Mouse (Mus musculus): Measurements from ENCODE around the gene Gpi1.
"Not testable (repeated sequence)": the region's sequence is repeated elsewhere in the genome, so short reads cannot be mapped to it uniquely, and the experiment has no call there.

The Gpi1 gene

DNA sequence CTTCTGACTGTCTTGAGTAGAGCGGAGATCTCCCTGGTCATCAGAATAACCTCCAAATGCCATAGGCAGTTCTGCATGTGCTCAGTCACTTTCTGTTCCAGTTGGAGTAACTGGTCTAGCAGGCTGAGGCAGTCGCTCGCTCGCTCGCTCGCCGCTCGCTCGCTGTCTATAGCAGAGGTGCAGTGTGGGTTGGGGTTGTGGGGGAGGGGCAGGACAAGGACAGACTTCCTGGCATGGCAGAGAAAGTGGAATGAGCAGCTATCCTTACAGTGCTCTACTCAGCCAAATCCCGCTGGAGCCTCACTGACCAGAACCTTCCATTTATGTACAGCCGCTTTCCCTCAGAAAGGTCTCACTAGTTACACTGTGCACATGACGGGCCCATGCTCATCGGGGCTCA, 46.8 kb downstream of the Gpi1 start:
- DNase-seq (ENCODE audit: low spot score) = no peak

DNA sequence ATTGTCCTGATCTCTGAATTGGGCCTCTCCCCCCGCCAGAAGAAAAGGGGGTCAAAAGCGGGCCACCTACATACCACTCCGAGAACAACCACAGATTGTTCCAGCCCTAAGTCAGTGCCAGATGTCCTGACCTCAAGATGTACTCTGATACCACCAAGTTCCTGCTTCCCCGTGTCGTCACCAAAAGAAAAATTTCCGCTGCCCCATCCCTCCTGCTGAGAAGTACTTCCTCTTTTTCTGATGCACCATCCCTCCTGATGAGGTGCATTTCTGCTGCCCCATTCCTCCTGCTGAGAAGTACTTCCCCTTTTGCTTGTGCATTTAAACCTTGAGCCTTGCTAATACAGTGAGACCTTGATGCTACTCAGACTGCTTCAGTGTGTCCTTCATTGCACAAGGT, 53.9 kb downstream of the Gpi1 start:
- not testable (repeated sequence) for DNase-seq (ENCODE audit: low spot score)

DNA sequence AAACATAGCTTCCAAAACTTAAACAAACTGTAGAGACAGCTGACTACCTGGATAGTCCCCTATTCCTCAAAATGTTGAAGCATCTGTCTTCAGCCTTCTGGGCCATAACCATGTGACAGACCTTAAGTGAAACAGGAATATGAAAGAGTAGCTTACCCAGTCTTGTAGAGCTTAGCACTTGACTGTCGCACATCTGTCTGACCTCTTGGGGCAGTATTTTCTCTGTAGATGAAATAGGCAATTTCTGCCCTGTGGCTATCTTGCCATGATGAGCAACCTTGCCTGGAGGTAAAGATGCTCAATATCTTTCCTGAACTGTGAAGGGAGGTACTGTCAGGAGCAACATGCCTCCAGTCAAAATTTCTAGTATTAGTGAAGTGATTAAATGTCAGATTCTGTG, 57.9 kb downstream of the Gpi1 start:
- no peak for DNase-seq (ENCODE audit: low spot score)

DNA sequence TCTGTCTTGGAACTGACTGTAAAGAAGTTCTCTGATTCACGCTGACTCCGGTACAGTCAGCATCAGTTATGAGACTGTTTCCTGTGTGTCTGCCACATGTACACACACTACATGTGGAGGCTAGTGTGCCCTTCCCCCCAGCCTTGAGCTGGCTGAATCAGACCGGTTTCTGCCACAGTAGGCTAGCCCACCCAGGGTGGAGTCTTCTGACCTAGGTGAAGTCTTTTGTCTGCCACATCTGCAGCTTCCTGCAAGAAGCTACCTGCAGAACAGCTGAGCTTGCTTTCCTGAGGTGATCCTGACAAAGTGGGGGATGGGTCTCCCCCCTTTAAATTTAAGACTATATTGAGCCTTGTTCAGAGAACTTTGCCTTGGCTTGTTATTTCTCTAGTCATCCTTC, 60.7 kb downstream of the Gpi1 start, which contains the start of gene Uba2:
TSS of gene Uba2 (minus strand) at position 146 of the 400 bp plus-strand sequence.
- no peak for DNase-seq (ENCODE audit: low spot score)

DNA sequence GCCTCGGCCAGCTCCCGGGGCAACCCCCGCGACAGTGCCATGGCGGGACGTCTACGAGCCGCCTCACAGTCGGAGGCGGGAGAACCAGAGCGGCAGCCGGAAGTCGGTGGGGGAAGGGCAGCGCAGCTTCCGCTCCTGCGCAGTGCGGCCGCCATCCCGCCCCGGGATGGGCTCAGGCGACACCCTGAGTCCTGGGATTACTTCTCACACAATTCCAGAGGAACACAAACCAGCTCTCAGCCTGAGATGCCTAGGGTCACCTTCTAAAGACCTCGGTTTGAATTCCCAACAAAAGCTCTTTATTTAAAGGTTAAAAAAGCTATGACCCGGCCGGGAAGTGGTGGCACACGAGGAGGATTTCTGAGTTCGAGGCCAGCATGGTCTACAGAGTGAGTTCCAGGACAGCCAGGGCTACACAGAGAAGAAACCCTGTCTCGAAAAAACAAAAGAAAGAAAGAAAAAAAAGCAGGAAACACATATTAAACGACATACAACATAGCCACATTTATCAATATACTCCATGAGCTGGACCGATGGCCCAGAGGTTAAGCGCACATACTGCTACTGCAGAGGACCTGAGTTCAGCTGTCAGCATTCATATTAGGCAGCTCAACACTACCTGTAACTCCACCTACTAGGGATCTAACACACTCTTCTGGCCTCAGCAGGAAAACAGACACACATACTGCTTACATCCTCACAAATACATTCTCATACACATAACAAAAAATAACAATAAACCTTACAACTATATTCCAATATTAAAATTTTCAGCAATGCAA, 61.5 kb downstream of the Gpi1 start:
- peak; percentile 85 for DNase-seq (ENCODE audit: low spot score)

DNA sequence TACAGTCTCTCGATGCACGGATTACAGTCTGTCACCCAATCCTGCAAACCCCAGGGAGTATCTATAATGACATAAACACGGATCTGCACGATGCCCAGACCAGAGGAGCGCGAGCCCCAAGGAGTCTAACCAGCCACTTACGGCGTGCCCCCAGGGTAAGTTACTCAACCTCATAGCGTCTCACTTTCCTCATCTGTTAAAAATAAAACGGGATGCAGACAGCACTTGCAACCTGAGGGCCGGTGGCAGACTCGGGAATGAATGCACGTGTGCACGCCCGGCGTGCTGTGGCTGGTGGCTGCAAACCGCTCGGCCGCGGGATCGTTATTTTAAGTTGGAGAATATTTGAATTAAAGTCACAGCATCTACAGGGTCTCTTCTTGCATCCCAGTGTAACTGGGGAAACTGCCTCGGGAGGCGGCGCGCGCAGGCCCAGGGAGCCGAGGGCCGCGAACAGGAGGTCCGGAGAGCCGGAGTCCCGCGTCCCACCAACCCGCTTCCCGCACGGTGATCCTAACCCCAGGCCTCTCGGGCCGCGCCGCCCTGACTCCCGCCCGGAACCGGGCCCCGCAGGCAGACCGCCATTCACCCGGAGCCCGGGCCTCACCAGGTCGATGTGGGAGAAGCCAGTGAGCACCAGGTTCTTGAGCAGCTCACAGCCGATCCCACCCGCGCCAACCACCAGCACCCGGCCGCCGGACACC, 62.2 kb downstream of the Gpi1 start:
- DNase-seq (ENCODE audit: low spot score) = no peak

DNA sequence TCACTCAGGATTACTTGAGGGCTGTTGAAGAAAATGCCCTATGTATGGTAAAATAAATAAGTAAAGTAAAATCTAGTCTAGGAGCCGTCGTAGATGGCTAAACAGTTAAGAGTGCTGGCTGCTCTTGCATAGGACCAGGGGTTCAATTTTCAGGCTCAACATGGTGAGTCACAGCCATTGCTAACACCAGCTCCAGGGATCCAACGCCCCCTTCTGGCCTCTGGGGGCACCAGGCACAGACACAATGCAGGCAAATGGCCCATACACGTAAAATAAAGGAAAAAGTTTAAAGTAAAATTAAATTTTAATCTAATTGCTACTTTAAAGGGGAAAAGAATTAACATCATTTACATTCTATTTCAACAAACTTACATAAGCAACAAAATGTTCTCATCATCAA, 63.3 kb downstream of the Gpi1 start:
- peak; percentile 35 for DNase-seq (ENCODE audit: low spot score)

DNA sequence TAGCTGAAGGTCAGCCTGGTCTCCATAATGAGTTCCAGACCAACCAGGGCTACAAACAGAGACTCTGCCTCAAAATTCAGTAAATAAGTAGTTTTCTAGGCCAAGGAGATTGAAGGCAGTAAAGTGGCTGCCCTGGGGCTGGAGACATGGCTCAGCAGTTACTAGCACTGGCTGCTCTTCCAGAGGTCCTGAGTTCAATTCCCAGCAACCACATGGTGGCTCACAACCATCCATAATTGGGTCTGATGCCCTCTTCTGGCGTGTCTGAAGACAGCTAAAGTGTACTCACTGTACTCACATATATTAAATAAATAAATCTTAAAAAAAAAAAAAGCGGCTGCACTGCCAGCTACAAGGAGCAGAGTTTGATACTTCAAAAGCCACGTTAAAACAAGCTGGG, 64.1 kb downstream of the Gpi1 start:
- no peak for DNase-seq (ENCODE audit: low spot score)

DNA sequence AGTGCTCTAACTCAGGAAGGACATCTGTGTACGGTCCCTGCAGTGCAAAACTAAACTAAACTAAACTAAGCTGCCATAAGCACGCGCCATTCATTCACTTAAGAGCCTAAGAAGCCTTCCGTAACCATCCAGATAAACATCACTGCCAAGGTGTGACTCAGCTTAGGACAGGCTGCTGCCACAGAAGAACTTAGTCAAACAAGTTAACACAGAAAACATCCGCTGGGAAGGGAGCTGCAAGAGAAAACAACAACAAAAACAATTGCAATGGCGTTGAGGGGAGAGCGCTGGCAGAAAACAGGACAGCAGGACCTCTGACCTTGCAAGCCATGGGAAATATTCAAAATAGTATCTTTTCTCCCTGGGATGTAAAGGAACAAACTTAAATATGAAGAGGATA, 65.5 kb downstream of the Gpi1 start:
- DNase-seq (ENCODE audit: low spot score) = no peak

DNA sequence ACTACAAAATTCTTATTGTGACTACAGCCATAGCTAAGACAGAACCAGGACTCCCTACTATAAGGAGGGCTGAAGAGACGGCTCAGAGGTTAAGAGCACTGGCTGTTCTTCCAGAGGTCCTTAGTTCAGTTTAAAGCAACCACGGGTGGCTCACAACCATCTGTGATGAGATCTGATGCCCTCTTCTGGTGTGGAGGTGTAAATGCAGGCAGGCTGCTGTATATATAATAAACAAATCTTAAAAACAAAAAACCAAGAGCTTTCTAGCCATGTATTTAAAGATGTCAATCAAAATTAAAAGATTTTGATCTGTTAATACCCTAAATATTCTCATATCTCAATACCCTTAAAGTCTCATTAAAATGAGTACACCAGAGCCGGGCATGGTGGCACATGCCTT, 71.0 kb downstream of the Gpi1 start:
- no peak for DNase-seq (ENCODE audit: low spot score)

DNA sequence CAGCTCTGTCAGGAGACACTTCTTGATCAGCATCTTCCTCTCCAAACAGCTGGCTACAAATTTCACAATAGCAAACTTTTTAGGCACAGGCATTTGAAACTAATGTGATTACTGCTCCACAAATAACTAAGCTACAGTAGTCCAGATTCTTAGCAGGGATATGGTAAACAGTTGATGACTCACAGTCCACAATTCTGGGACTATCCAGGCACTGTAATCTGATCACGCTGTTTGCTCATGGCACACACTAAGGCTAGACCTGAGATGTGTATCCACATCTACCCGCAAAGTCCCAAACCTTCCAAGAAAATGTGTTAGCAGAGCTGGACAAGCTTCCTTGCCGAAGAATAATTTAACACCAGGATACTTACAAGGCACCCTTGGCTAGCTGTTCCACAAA, 72.1 kb downstream of the Gpi1 start:
- DNase-seq (ENCODE audit: low spot score) = no peak
